Mouse (Mus musculus): ENCODE measurements around the gene Slc25a51. TPM values are rescaled to one million over a fixed set of nuclear protein-coding genes. Genes with fewer than 3 reads are reported as not detected.

Gene Slc25a51
- total and polyA plus RNA-seq, 3 experiments = 27.6 to 44.7 (median 44.4) TPM

DNA sequence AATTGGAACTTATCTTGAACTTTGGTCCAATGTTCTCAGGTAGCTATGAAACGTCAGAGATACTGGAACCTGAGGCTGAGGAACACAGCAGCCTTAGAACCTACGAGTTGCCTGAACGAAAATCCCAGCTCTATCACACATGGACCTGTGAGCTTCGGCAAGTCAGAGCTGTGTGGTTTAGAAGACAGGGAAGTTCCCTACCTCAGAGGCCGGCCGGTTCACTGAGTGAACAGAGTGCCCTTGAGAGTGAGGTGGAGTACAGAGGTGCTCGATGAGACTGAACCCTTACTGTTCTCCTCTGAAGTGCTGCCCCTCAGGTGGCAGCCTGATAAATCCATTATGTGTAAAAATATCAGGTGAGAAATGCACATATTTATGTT, 5.1 kb downstream of the Slc25a51 start:
- Histone ChIP-seq H3K4me3 (replicated peaks in 1 of 3; ENCODE audit: low read depth in 2 of 3, low read length in 2 of 3, poor library complexity in 1 of 3) (no peak overlapping the region), H3K79me2 (replicated peaks; ENCODE audit: control insufficient read depth, extremely low read depth, insufficient read depth, poor library complexity, severe bottlenecking) (peaks cover 44% of the 10 kb centered on the region), H3K36me3 (replicated peaks in 1 of 2; ENCODE audit: control insufficient read depth in 1 of 2, insufficient read depth in 1 of 2, low read length in 1 of 2) (peaks cover 43 to 58% of the 10 kb centered on the region in 2 experiments), H3K4me1 (ENCODE audit: control insufficient read depth in 1 of 2, insufficient read depth in 2 of 2) (peaks cover 21 to 57% of the 10 kb centered on the region in 2 experiments), H3K27ac (ENCODE audit: insufficient read depth, low read depth) (peak overlapping the region; percentile 50; the same call in 1 of the 2 replicates), H3K9me3 (replicated peaks; ENCODE audit: low read length) (no peaks in the 10 kb centered on the region), H3K27me3 (replicated peaks) (no peaks in the 10 kb centered on the region), H3K9ac (ENCODE audit: insufficient read depth, low read depth) (no peak overlapping the region), H3K4me2 (ENCODE audit: insufficient read depth, low read depth, poor library complexity, severe bottlenecking) (peak overlapping the region; percentile 41)
- dilution Hi-C loops (cut with MboI; ENCODE audit: extremely low pct_ligation_motif_present, extremely low pct_unique_long_range_greater_than_20kb, low sequenced_read_pairs) = no loop called here
- TF ChIP-seq MAZ (IDR thresholded peaks at IDR 0.05; ENCODE audit: low read depth, low read length) (no peak), SMC3 (IDR thresholded peaks at IDR 0.05; ENCODE audit: low read depth, low read length) (no peak), EP300 (IDR thresholded peaks at IDR 0.05; ENCODE audit: low read length) (no peak), TCF12 (IDR thresholded peaks at IDR 0.05; ENCODE audit: low read depth, low read length) (no peak), POLR2AphosphoS2 (IDR thresholded peaks at IDR 0.05; ENCODE audit: low read depth, low read length) (no peak), CTCF (conservative IDR thresholded peaks at IDR 0.05 in 1 of 2, IDR thresholded peaks at IDR 0.05 in 1 of 2; ENCODE audit: low read depth in 2 of 2, low read length in 2 of 2) (no peak), NELFE (IDR thresholded peaks at IDR 0.05; ENCODE audit: low read depth, low read length) (no peak), USF2 (conservative IDR thresholded peaks at IDR 0.05; ENCODE audit: low read depth, low read length) (no peak)
- peak; percentile 67 for DNase-seq (ENCODE audit: extremely low read depth)
- in situ Hi-C loops (cut with MboI; ENCODE audit: low pct_ligation_motif_present, low pct_unique_long_range_greater_than_20kb, low sequenced_read_pairs) = loop anchor here (10.0 kb wide), 1 partner anchor 299 kb away; the partner anchor contains the start of gene Tomm5

DNA sequence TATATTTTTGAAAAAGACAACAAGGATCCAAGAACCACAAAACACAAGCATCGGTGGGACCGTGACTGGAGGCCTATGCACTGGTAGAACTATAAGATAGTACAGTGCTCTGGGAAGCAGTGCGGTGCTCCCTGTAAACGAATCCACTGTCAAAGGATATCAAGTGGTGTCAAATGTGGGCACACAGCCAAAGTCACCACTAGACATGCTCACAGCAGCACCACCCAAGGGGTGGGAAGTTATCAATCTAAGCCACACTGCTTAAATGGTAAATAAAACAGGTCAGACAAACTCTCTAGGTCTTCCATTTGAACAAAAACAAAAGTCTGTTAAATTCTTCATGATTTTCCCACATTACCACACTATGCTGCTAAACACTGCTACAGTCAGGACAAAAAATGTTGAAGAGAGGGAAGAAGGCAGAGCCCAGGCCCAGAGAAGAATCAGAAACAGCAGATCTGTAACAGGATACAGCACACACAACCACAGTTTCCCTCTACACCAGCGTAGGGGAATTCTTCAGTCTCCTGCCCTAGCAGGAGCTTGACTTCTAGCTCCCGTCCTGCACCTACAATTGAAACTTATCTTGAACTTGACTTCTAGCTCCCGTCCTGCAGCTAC, 5.6 kb downstream of the Slc25a51 start:
- peaks cover 21 to 57% of the 10 kb centered on the region in 2 experiments for H3K4me1 ChIP-seq (ENCODE audit: control insufficient read depth in 1 of 2, insufficient read depth in 2 of 2)
- H3K79me2 ChIP-seq (replicated peaks; ENCODE audit: control insufficient read depth, extremely low read depth, insufficient read depth, poor library complexity, severe bottlenecking) = peaks cover 42% of the 10 kb centered on the region
- in situ Hi-C loops (cut with MboI; ENCODE audit: low pct_ligation_motif_present, low pct_unique_long_range_greater_than_20kb, low sequenced_read_pairs) = loop anchor here (10.0 kb wide), 1 partner anchor 298 kb away; the partner anchor contains the start of gene Tomm5
- H3K36me3 ChIP-seq (replicated peaks in 1 of 2; ENCODE audit: control insufficient read depth in 1 of 2, insufficient read depth in 1 of 2, low read length in 1 of 2) = peaks cover 47 to 63% of the 10 kb centered on the region in 2 experiments
- H3K4me3 ChIP-seq (replicated peaks in 1 of 3; ENCODE audit: low read depth in 2 of 3, low read length in 2 of 3, poor library complexity in 1 of 3) = no peak overlapping the region
- H3K27me3 ChIP-seq (replicated peaks) = no peaks in the 10 kb centered on the region
- TF ChIP-seq USF1 (IDR thresholded peaks at IDR 0.05; ENCODE audit: low read depth, low read length) (no peak), ZC3H11A (IDR thresholded peaks at IDR 0.05; ENCODE audit: low read depth, low read length) (no peak), EP300 (IDR thresholded peaks at IDR 0.05; ENCODE audit: low read length) (no peak), ETS1 (conservative IDR thresholded peaks at IDR 0.05; ENCODE audit: low read depth, low read length) (no peak), HCFC1 (IDR thresholded peaks at IDR 0.05; ENCODE audit: low read depth, low read length) (no peak), NRF1 (IDR thresholded peaks at IDR 0.05; ENCODE audit: low read depth, low read length) (no peak)
- no peaks in the 10 kb centered on the region for H3K9me3 ChIP-seq (replicated peaks; ENCODE audit: low read length)
- DNase-seq (ENCODE audit: extremely low read depth) = peak; percentile 43
- peak overlapping the region; percentile 50; the same call in 1 of the 2 replicates for H3K27ac ChIP-seq (ENCODE audit: insufficient read depth, low read depth)
- dilution Hi-C loops (cut with MboI; ENCODE audit: extremely low pct_ligation_motif_present, extremely low pct_unique_long_range_greater_than_20kb, low sequenced_read_pairs) = no loop called here
- no peak overlapping the region for H3K9ac ChIP-seq (ENCODE audit: insufficient read depth, low read depth)
- H3K4me2 ChIP-seq (ENCODE audit: insufficient read depth, low read depth, poor library complexity, severe bottlenecking) = peak overlapping the region; percentile 41

Data from CH12.LX (cell line).